Mouse (Mus musculus) intestine, postnatal 0 days (tissue): ENCODE measurements around the gene Zfp366. TPM values are rescaled to one million over a fixed set of nuclear protein-coding genes. Genes with fewer than 3 reads are reported as not detected.

ENCODE experiments used
- ATAC-seq: fragments of 200-750 bp; cut with Nextera tagmentation; 2 replicates; pipeline ENCODE4 v1.8.0; 2017; ENCODE audit warnings: mild to moderate bottlenecking, moderate TSS enrichment, moderate library complexity
- H3K27ac ChIP-seq: fragments of 300-500 bp; sonication (generic); 2 replicates; pipeline ENCODE4 v1.5.1; 2014; ENCODE audit warnings: mild to moderate bottlenecking, low read depth, low read length, moderate library complexity
- H3K27me3 ChIP-seq: fragments of 300-500 bp; sonication (generic); replicated peaks from 2 replicates; pipeline ENCODE4 v1.6.1; 2014; ENCODE audit warnings: low read length, mixed read lengths; ENCODE audit not compliant: control insufficient read depth, insufficient read depth
- H3K36me3 ChIP-seq: fragments of 300-500 bp; sonication (generic); 2 replicates; pipeline ENCODE4 v1.6.1; 2014; ENCODE audit warnings: mild to moderate bottlenecking, moderate library complexity; ENCODE audit not compliant: control insufficient read depth, insufficient read depth
- H3K4me1 ChIP-seq: fragments of 300-500 bp; sonication (generic); replicated peaks from 2 replicates; pipeline ENCODE4 v1.6.1; 2014; ENCODE audit warnings: antibody characterized with exemption, low read length, mixed read lengths; ENCODE audit not compliant: control insufficient read depth, insufficient read depth
- H3K4me2 ChIP-seq: fragments of 300-500 bp; sonication (generic); replicated peaks from 2 replicates; pipeline ENCODE4 v1.6.1; 2014; ENCODE audit warnings: low read depth, mild to moderate bottlenecking, moderate library complexity
- H3K4me3 ChIP-seq: fragments of 300-500 bp; sonication (generic); 2 replicates; pipeline ENCODE4 v1.5.1; 2014; ENCODE audit warnings: low read depth, low read length
- H3K9ac ChIP-seq: fragments of 300-500 bp; sonication (generic); 2 replicates; pipeline ENCODE4 v1.6.1; 2014; ENCODE audit warnings: mild to moderate bottlenecking, low read depth, low read length
- H3K9me3 ChIP-seq: fragments of 300-500 bp; sonication (generic); 2 replicates; pipeline ENCODE4 v1.6.1; 2016; ENCODE audit warnings: mixed run types; ENCODE audit not compliant: control insufficient read depth
- CTCF ChIP-seq: sonication (generic); IDR thresholded peaks from 2 replicates; pipeline ENCODE4 v1.5.1; 2016; ENCODE audit warnings: low read depth, mild to moderate bottlenecking, control low read depth, antibody characterized with exemption, moderate library complexity
- WGBS: fragments of 180-500 bp; shearing (Covaris S2); extraction: QIAGEN DNeasy Blood & Tissue Kit; methylation state at CpG from one replicate; pipeline ENCODE4 v1.1.7; 2014; 5-methylcytosine and 5-hydroxymethylcytosine counted together
- polyA plus RNA-seq: library from polyadenylated mRNA; unstranded; fragments of >200 nt; fragmentation: Nextera tagmentation; extraction: Ambion mirVana; gene quantifications from 2 replicates; pipeline ENCODE4 v1.2.1, GENCODE M21; 2015

Gene Zfp366
- polyA plus RNA-seq, 1 experiment from 2014 or later, result 0.39 TPM

DNA sequence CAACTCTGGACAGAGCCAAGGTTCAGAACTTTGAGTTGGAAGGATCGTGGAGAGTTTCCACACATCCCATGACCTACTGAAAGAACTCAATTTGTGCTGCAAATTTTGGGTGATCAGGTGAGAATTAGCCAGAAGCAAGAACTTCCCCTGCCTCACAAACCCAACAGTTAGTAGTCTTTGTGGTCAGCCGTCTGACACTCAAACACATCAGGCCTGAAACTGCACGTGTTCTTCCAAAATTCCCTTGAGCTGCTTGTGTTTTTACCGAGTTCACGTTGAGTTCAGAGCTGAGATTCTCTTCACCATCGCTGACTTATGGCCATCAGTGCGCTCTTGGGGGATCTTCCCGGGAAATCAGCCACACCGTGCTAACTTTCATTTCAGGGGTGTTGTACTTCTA lies 22.6 kb downstream of the Zfp366 start:
- no peak overlapping the region for H3K4me3 ChIP-seq
- H3K27ac ChIP-seq, result no peak overlapping the region
- no peak for TF ChIP-seq CTCF
- no peaks in the 10 kb centered on the region for H3K9me3 ChIP-seq
- WGBS, result 90% methylated on average over 9 of the region's 9 CpGs
- H3K36me3 ChIP-seq, result no peaks in the 10 kb centered on the region
- ATAC-seq, result no peak
- H3K9ac ChIP-seq, result no peak overlapping the region
- H3K4me2 ChIP-seq, result no peak overlapping the region
- H3K27me3 ChIP-seq, result no peaks in the 10 kb centered on the region
- H3K4me1 ChIP-seq, result no peaks in the 10 kb centered on the region

DNA sequence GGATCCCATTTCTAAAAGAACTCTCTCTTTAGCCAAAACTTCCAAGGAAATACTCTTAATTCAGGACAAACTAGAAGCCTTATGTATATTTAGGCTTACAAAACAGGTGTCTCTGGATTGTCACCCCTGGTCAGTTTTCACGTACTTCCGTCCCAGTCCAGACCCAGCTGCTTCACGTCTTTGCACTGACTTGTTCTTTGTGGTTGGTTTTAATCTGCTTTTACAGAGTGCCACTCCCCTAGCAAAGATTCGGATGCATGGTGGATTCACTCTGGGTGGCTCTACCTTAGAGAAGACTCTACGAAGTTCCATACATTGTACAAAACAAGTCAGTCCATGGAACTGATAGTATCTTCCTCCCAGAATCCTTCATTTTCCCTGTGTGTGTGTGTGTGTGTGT lies 25.2 kb downstream of the Zfp366 start:
- H3K4me1 ChIP-seq, result no peaks in the 10 kb centered on the region
- no peak overlapping the region for H3K27ac ChIP-seq
- no peak for TF ChIP-seq CTCF
- H3K9me3 ChIP-seq, result no peaks in the 10 kb centered on the region
- H3K4me3 ChIP-seq, result no peak overlapping the region
- ATAC-seq, result no peak
- 88% methylated on average over 5 of the region's 5 CpGs for WGBS
- no peak overlapping the region for H3K9ac ChIP-seq
- H3K36me3 ChIP-seq, result no peaks in the 10 kb centered on the region
- no peak overlapping the region for H3K4me2 ChIP-seq
- H3K27me3 ChIP-seq, result no peaks in the 10 kb centered on the region

DNA sequence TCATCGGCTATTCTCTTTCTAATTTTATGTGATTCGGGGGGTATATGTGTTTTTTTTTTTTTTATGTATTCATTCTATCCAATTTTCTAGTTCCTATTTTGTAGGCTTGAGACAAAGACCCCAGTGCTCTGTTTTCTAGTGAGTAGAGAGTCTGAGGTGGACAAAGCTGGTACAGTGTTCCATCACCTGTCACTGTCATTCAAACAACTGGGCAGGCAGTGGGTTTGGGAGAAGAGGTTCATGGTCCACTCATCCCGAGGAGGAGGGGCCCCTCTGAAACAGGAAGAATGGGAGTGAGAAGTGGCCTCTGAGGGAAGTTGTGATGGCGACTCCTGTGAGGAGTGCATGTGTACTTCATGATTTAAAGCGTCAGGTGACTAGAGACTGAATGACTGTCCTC lies 26.2 kb downstream of the Zfp366 start:
- Histone ChIP-seq H3K27ac (no peak overlapping the region), H3K27me3 (no peaks in the 10 kb centered on the region), H3K36me3 (no peaks in the 10 kb centered on the region), H3K9me3 (no peaks in the 10 kb centered on the region), H3K4me3 (no peak overlapping the region), H3K4me1 (no peaks in the 10 kb centered on the region), H3K9ac (no peak overlapping the region), H3K4me2 (no peak overlapping the region)
- WGBS, result 60% methylated on average over 5 of the region's 5 CpGs
- ATAC-seq, result no peak
- TF ChIP-seq CTCF, result no peak

DNA sequence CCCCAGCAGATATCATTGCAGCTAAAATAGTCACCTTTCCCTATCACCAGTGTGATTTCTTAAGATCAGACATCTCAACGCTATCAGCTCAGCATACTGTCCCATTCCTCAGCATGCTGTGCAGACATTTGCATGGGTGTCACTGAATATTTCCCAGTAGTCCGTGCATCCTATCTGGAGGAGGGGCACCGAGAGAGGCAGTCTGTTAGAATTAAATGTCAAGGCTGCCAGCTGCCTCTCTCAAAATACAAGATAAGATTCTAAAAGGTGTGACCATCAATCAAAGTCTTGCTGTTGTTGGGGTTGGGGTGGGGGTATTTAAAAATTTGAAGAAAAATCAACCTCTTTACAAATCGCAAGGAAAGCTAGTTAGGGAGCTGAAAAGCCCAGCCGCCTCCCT lies 28.4 kb downstream of the Zfp366 start:
- no peak overlapping the region for H3K4me2 ChIP-seq
- H3K36me3 ChIP-seq, result no peaks in the 10 kb centered on the region
- H3K9ac ChIP-seq, result no peak overlapping the region
- TF ChIP-seq CTCF, result no peak
- WGBS, result 65% methylated on average over 5 of the region's 5 CpGs
- H3K27ac ChIP-seq, result no peak overlapping the region
- no peak overlapping the region for H3K4me3 ChIP-seq
- ATAC-seq, result no peak
- no peaks in the 10 kb centered on the region for H3K4me1 ChIP-seq
- H3K27me3 ChIP-seq, result no peaks in the 10 kb centered on the region
- no peaks in the 10 kb centered on the region for H3K9me3 ChIP-seq

DNA sequence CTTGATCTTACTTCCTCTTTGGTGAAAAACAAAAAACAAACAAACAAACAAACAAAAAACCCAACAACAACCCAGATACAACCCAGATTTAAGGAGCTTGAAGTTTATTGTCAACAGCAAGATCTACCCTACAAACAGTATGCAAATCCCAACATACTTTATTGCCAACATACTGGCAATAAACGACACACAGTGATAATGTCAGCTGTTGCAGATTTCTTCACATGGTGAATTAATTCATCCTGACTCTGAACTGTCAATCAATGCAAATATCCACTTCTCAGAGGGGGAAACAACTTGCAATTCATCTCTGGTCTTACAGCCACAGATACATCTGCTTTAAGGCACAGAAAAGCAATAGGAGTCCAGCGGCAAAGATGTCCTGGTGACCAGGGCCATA lies 31.4 kb downstream of the Zfp366 start:
- no peak for TF ChIP-seq CTCF
- no peak for ATAC-seq
- no peak overlapping the region for H3K4me3 ChIP-seq
- H3K27ac ChIP-seq, result no peak overlapping the region
- no peak overlapping the region for H3K4me2 ChIP-seq
- 78% methylated on average over 2 of the region's 2 CpGs for WGBS
- no peaks in the 10 kb centered on the region for H3K27me3 ChIP-seq
- no peak overlapping the region for H3K9ac ChIP-seq
- no peaks in the 10 kb centered on the region for H3K36me3 ChIP-seq
- H3K9me3 ChIP-seq, result no peaks in the 10 kb centered on the region
- no peaks in the 10 kb centered on the region for H3K4me1 ChIP-seq

DNA sequence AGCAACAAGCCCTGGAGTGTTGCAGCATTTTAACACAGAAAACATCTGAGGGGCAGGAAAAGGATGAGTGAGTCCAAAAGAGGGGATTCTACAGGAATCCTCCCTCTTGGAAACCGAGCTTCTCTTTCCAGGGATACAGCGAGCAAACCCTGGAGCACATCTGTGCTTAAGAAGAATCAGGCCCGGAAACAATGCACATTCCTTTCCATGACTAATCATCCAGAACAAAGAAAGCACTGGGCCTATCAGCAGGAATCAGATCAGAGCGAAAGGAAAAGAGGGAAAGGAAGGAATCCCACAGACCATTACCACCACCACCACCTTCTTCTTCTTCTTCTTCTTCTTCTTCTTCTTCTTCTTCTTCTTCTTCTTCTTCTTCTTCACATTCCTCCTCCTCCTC lies 33.4 kb downstream of the Zfp366 start:
- H3K9me3 ChIP-seq, result no peaks in the 10 kb centered on the region
- WGBS, result 20% methylated on average over 4 of the region's 4 CpGs
- no peaks in the 10 kb centered on the region for H3K27me3 ChIP-seq
- H3K4me2 ChIP-seq, result no peak overlapping the region
- no peaks in the 10 kb centered on the region for H3K4me1 ChIP-seq
- ATAC-seq, result no peak
- H3K4me3 ChIP-seq, result no peak overlapping the region
- no peak overlapping the region for H3K9ac ChIP-seq
- H3K27ac ChIP-seq, result no peak overlapping the region
- no peak for TF ChIP-seq CTCF
- no peaks in the 10 kb centered on the region for H3K36me3 ChIP-seq

DNA sequence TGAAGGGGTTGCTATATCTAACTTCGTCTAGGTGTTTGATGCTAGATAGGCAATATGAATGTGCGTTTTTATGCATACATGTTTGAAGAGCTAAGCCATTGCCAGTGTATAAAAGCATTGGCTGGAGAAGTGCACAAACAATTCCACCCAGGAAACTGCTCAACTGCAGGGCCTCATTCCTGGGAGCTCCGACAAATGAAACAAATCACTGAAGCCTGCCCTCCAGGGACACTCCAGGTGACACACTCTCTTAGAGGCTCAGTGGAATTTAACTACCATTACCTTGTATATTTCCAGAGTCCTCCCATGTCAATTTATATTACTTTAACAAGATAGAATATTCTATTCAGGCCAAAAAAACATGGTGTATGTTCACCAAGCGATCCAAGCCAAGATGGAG lies 35.0 kb downstream of the Zfp366 start:
- TF ChIP-seq CTCF, result no peak
- H3K9me3 ChIP-seq, result no peaks in the 10 kb centered on the region
- H3K4me3 ChIP-seq, result no peak overlapping the region
- no peaks in the 10 kb centered on the region for H3K27me3 ChIP-seq
- WGBS, result 93% methylated on average over 4 of the region's 4 CpGs
- H3K36me3 ChIP-seq, result no peaks in the 10 kb centered on the region
- no peak overlapping the region for H3K4me2 ChIP-seq
- H3K27ac ChIP-seq, result no peak overlapping the region
- no peak overlapping the region for H3K9ac ChIP-seq
- ATAC-seq, result no peak
- no peaks in the 10 kb centered on the region for H3K4me1 ChIP-seq
